Mouse (Mus musculus) MEL (cell line): ENCODE results near the gene Pard3b. TPM values are rescaled to one million over a fixed set of nuclear protein-coding genes. Genes with fewer than 3 reads are reported as not detected.

ENCODE experiments used
- DNase-seq: peaks from one replicate; pipeline ENCODE4 v3.0.0; 2011; ENCODE audit warnings: low read depth, low spot score
- H3K27ac ChIP-seq: 2 replicates; pipeline ENCODE4 v1.5.1; 2012; ENCODE audit warnings: low read depth, mild to moderate bottlenecking, control low read depth, low read length, moderate library complexity; ENCODE audit not compliant: control insufficient read depth
- H3K27me3 ChIP-seq, 2 experiments: fragments of 150-350 bp in 1 of 2; sonication (generic) in 1 of 2; 2 replicates each; pipeline ENCODE4 v1.6.1; 2012; ENCODE audit warnings: low read length in 2 of 2, mild to moderate bottlenecking in 2 of 2, improper control_type of control experiment in 1 of 2, moderate library complexity in 1 of 2; ENCODE audit not compliant: insufficient read depth in 2 of 2, control insufficient read depth in 1 of 2
- H3K36me3 ChIP-seq, 2 experiments: 2 replicates each; pipeline ENCODE4 v1.6.1; 2012 to 2014; ENCODE audit warnings: low read length in 2 of 2, improper control_type of control experiment in 1 of 2, inconsistent platforms in 1 of 2, mild to moderate bottlenecking in 1 of 2; ENCODE audit not compliant: insufficient read depth in 2 of 2, control insufficient read depth in 1 of 2
- H3K4me1 ChIP-seq, 2 experiments: fragments of 150-350 bp in 1 of 2; sonication (generic) in 1 of 2; 2 replicates each; pipeline ENCODE4 v1.6.1; 2012; ENCODE audit warnings: low read length in 2 of 2, improper control_type of control experiment in 1 of 2, mild to moderate bottlenecking in 1 of 2; ENCODE audit not compliant: insufficient read depth in 2 of 2, control insufficient read depth in 1 of 2
- H3K4me3 ChIP-seq, 2 experiments: fragments of 150-350 bp in 1 of 2; sonication (generic) in 1 of 2; 2 replicates each; pipeline ENCODE4 v1.5.1; 2012; ENCODE audit warnings: low read depth in 2 of 2, low read length in 2 of 2, mild to moderate bottlenecking in 2 of 2, moderate library complexity in 2 of 2, control low read depth in 1 of 2, improper control_type of control experiment in 1 of 2; ENCODE audit not compliant: control insufficient read depth in 1 of 2, insufficient read depth in 1 of 2
- H3K79me2 ChIP-seq: 2 replicates; pipeline ENCODE4 v1.6.1; 2012; ENCODE audit warnings: mild to moderate bottlenecking, low read length, moderate library complexity; ENCODE audit not compliant: control insufficient read depth, poor library complexity, insufficient read depth
- H3K9ac ChIP-seq: 2 replicates; pipeline ENCODE4 v1.6.1; 2012; ENCODE audit warnings: low read depth, mild to moderate bottlenecking, control low read depth, low read length, moderate library complexity; ENCODE audit not compliant: control insufficient read depth, poor library complexity, severe bottlenecking
- H3K9me3 ChIP-seq: fragments of 150-350 bp; sonication (generic); replicated peaks from 2 replicates; pipeline ENCODE4 v1.6.1; 2012; ENCODE audit warnings: mild to moderate bottlenecking, low read length, improper control_type of control experiment, moderate library complexity; ENCODE audit not compliant: insufficient read depth
- BHLHE40 ChIP-seq: IDR thresholded peaks from 2 replicates; pipeline ENCODE4 v1.6.1; 2012; ENCODE audit warnings: low read depth, mild to moderate bottlenecking, inconsistent platforms, low read length, improper control_type of control experiment, borderline replicate concordance
- CHD1 ChIP-seq: IDR thresholded peaks from 2 replicates; pipeline ENCODE4 v1.6.1; 2012; ENCODE audit warnings: low read depth, mild to moderate bottlenecking, inconsistent platforms, low read length, improper control_type of control experiment
- CHD2 ChIP-seq: IDR thresholded peaks from 2 replicates; pipeline ENCODE4 v1.6.1; 2011; ENCODE audit warnings: low read length, improper control_type of control experiment
- ELF1 ChIP-seq: IDR thresholded peaks from 2 replicates; pipeline ENCODE4 v1.6.1; 2014; ENCODE audit warnings: low read depth, mild to moderate bottlenecking, inconsistent platforms, low read length, improper control_type of control experiment, moderate library complexity
- ETS1 ChIP-seq: IDR thresholded peaks from 2 replicates; pipeline ENCODE4 v1.6.1; 2012; ENCODE audit warnings: low read depth, mild to moderate bottlenecking, inconsistent platforms, low read length, improper control_type of control experiment, moderate library complexity
- JUND ChIP-seq: IDR thresholded peaks from 2 replicates; pipeline ENCODE4 v1.6.1; 2011; ENCODE audit warnings: low read depth, mild to moderate bottlenecking, improper control_type of control experiment, low read length
- MXI1 ChIP-seq: IDR thresholded peaks from 2 replicates; pipeline ENCODE4 v1.6.1; 2011; ENCODE audit warnings: mild to moderate bottlenecking, low read depth, low read length, improper control_type of control experiment
- MYB ChIP-seq: IDR thresholded peaks from 2 replicates; pipeline ENCODE4 v1.6.1; 2011; ENCODE audit warnings: mild to moderate bottlenecking, low read depth, low read length, improper control_type of control experiment
- MYC ChIP-seq: IDR thresholded peaks from 2 replicates; pipeline ENCODE4 v1.6.1; 2011; ENCODE audit warnings: low read depth, mild to moderate bottlenecking, low read length, improper control_type of control experiment, moderate library complexity
- POLR2AphosphoS5 ChIP-seq: IDR thresholded peaks from 2 replicates; pipeline ENCODE4 v1.6.1; 2012; ENCODE audit warnings: low read depth, borderline replicate concordance, mild to moderate bottlenecking, inconsistent platforms, low read length, moderate library complexity, mixed read lengths
- SIN3A ChIP-seq: IDR thresholded peaks from 2 replicates; pipeline ENCODE4 v1.6.1; 2012; ENCODE audit warnings: low read length, improper control_type of control experiment, inconsistent platforms
- SMC3 ChIP-seq: IDR thresholded peaks from 2 replicates; pipeline ENCODE4 v1.6.1; 2011; ENCODE audit warnings: low read depth, low read length, improper control_type of control experiment
- USF1 ChIP-seq: IDR thresholded peaks from 2 replicates; pipeline ENCODE4 v1.6.1; 2014; ENCODE audit warnings: low read depth, mild to moderate bottlenecking, inconsistent platforms, low read length, improper control_type of control experiment, moderate library complexity
- ZC3H11A ChIP-seq: IDR thresholded peaks from 2 replicates; pipeline ENCODE4 v1.6.1; 2012; ENCODE audit warnings: low read depth, mild to moderate bottlenecking, inconsistent platforms, low read length, improper control_type of control experiment
- ZKSCAN1 ChIP-seq: IDR thresholded peaks from 2 replicates; pipeline ENCODE4 v1.6.1; 2012; ENCODE audit warnings: low read depth, mild to moderate bottlenecking, inconsistent platforms, low read length, improper control_type of control experiment, moderate library complexity
- polyA plus RNA-seq, 2 experiments: library from polyadenylated mRNA; stranded (reverse) in 1 of 2; unstranded in 1 of 2; fragments of >175 nt in 1 of 2; fragments of >200 nt in 1 of 2; gene quantifications; 2 replicates each; pipeline versions ENCODE4 v1.2.1 to v1.2.4; 2012; ENCODE audit warnings: low replicate concordance in 2 of 2, low read depth in 1 of 2; ENCODE audit not compliant: insufficient read length in 2 of 2, insufficient read depth in 1 of 2, missing spikeins in 1 of 2
- total RNA-seq: library from RNA; depleted of rRNA; stranded (reverse); fragments of 300-350 nt; gene quantifications from 2 replicates; pipeline ENCODE4 v1.2.3, GENCODE M21; 2012

Gene Pard3b
- total and polyA plus RNA-seq, 3 experiments: not detected

DNA sequence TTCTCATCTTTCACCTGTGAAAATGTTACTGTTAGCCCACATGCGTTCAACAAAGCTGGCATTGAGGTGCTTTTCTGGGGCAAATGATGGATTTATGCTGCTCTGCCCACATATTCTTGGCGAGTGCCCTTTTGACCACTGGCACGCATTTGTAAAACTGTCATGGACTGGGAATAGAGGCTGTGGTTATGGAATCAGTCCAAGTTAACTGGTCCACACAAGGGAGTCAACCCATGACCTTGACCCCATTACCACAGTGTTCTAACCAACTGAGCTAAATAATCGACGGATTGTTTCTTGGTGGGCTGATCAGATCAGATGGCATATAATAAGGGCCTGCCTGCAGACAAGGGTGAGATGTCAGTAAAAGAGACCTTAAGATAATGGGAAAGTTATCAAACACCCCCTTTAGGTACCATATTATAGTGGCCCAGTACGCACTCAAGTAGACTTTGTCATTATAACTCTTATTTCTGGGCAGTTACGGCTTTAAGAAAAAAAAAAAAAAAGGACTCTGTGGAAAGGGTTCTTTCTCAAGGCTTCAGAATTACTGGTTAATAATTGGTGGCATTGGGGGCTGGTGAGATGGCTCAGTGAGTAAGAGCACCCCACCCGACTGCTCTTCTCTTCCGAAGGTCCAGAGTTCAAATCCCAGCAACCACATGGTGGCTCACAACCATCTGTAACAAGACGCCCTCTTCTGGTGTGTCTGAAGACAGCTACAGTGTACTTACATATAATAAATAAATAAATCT is 784.4 kb downstream of the Pard3b start:
- no peak for TF ChIP-seq BHLHE40
- no peak for TF ChIP-seq SMC3
- TF ChIP-seq POLR2AphosphoS5: no peak
- no peak for TF ChIP-seq MXI1
- no peak for TF ChIP-seq SIN3A
- DNase-seq: no peak
- H3K4me3 ChIP-seq: no peak overlapping the region
- no peaks in the 10 kb centered on the region for H3K79me2 ChIP-seq
- no peaks in the 10 kb centered on the region for H3K4me1 ChIP-seq
- no peaks in the 10 kb centered on the region for H3K27me3 ChIP-seq
- no peak overlapping the region for H3K27ac ChIP-seq
- H3K36me3 ChIP-seq: no peaks in the 10 kb centered on the region
- no peak overlapping the region for H3K9ac ChIP-seq
- H3K9me3 ChIP-seq: no peaks in the 10 kb centered on the region; the same call in 1 of the 2 replicates

DNA sequence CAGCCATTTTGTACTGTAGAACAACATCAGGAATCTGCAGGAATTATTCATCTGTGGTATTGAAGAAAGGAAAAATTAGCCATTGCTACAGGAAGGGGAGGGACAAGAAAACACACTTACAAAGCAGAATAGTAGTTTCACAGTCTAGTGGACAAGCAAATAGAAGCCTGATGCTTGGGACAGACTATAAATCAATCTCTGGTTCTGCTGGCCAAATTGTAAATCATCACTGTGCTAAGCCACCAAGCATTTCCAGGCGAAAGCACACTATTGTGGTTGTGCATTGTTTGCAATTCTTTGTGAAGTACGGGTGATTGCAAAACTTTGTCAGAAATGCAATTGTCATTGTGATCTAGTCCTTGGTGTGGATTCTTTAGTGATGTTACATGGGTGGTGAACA is 786.7 kb downstream of the Pard3b start:
- Histone ChIP-seq H3K27me3 (no peaks in the 10 kb centered on the region), H3K36me3 (no peaks in the 10 kb centered on the region), H3K79me2 (no peaks in the 10 kb centered on the region), H3K4me1 (no peaks in the 10 kb centered on the region)
- DNase-seq: no peak
- TF ChIP-seq ZKSCAN1 (no peak), JUND (no peak)
- TF ChIP-seq, all 39 proteins: peak for 0
- H3K9ac ChIP-seq: no peak overlapping the region
- H3K27ac ChIP-seq: no peak overlapping the region
- no peak overlapping the region for H3K4me3 ChIP-seq
- H3K9me3 ChIP-seq: no peaks in the 10 kb centered on the region; the same call in 1 of the 2 replicates

DNA sequence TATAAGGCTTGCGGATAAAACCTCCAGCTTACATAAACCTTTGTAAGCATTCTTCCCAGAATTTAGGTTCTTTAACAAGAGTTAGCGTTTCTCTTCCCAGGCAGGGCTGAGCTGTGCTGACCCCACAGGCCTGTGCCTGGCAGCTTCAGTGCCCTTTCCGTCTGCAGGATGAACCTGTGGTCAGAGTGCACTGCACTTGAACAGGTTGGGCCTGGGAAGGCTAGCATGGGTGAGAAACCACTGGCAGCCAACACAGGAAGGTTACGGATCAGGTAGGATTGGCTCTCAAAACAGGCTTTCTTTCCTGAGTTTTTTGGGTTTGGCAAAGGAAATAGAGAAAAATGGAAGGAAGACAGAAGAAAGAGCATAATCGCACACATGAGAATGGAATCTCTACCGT is 790.1 kb downstream of the Pard3b start:
- no peaks in the 10 kb centered on the region for H3K4me1 ChIP-seq
- H3K27ac ChIP-seq: no peak overlapping the region
- H3K9ac ChIP-seq: no peak overlapping the region
- H3K36me3 ChIP-seq: no peaks in the 10 kb centered on the region
- TF ChIP-seq ZC3H11A (no peak), MYC (no peak), CHD1 (no peak), ETS1 (no peak), ELF1 (no peak), MYB (no peak), USF1 (no peak), SIN3A (no peak), CHD2 (no peak)
- DNase-seq: no peak
- no peaks in the 10 kb centered on the region for H3K79me2 ChIP-seq
- H3K27me3 ChIP-seq: no peaks in the 10 kb centered on the region
- no peaks in the 10 kb centered on the region for H3K9me3 ChIP-seq
- H3K4me3 ChIP-seq: no peak overlapping the region
